Mouse (Mus musculus): ENCODE results near the gene Adcy7. TPM values are rescaled to one million over a fixed set of nuclear protein-coding genes. Genes with fewer than 3 reads are reported as not detected.

Adcy7 gene
- total RNA-seq, 2 experiments from 2014 or later: 10.1 TPM

DNA sequence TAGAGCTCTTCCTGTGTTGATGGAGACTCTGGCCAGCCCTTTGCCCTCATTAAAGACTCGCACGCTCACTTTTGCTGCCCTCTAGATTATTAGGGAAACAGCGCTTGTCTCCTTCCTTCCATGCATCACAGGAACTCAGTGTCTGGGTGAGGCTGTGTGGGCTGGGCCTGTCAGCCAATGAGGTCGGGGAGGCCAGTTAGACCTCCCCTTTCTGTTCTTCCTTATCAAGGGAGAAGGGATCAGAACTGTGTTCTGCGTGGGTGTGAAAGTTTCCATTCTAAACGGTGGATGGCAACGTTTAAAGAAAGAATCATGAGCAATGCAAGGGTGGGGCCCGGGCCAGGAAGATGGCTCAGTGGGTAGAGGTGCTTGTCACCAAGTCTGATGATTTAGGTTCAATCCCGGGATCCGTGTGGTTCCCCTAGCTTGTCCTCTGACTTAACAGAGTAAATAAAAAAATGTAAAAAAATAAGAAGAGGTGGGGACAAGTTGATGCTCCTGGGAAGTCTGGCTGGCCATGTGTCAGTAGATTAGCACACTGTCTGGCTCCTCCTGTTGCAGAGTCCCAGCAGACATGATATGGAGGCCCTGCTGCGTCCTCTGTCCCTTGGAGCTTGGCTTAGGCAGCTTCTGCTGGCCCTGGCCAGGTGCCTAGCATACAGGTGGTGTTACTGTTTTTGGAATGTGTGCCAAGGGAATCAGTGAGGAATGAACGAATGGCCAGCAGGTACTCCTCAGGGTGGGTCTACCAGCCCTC is 26.0 kb downstream of the Adcy7 start:
- no peak for DNase-seq
- intact Hi-C loops (cut with DNase I): no loop called here

GRCm38 (mm10) chr8:88298733-88299103 is 26.5 kb downstream of the Adcy7 start:
- no peak for DNase-seq
- intact Hi-C loops (cut with DNase I): no loop called here

DNA sequence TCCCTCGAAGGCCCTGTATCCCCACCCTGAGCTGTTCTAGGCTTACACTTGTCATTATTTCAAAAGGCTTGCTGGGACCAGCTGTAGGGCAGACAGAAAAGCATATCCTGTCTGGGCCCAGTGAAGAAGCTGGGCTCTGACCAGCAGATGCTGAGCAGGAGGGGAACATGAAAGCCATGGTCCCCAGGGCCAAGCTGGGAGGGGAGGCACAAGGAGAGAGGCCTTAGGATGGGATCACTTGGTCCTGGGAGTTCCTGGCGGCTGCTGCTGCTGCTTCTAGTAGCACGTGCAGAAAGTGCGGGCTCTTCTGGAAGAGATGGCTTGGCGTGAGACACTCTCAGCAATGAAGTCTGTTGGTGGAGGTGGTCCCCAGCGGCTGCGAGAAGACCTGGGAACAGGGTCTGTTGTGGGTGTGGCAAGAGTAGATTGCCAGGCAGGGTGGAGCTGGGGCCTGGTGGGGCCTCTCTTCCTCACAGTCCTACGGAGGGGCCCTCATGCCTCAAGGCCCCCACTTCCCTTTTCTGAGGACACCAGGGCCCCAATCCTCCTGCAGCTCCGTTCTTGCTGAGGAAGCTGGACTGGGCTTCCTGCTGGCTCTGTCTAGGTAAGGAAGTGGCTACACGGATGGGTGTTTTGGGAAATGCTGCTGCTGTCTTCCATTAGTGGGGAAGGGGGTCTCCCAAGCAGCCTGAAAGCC is 27.9 kb downstream of the Adcy7 start:
- DNase-seq: no peak
- intact Hi-C loops (cut with DNase I): no loop called here

- DNase-seq: peak; percentile 55
- intact Hi-C loops (cut with DNase I): no loop called here
These were observed 29.6 kb downstream of the Adcy7 start for GRCm38 (mm10) chr8:88301589-88302437.

- no peak for DNase-seq
- intact Hi-C loops (cut with DNase I): no loop called here
These were observed 33.6 kb downstream of the Adcy7 start for GRCm38 (mm10) chr8:88305814-88306213.

GRCm38 (mm10) chr8:88306511-88306910 is 34.3 kb downstream of the Adcy7 start:
- intact Hi-C loops (cut with DNase I): no loop called here
- peak; percentile 34 for DNase-seq

DNA sequence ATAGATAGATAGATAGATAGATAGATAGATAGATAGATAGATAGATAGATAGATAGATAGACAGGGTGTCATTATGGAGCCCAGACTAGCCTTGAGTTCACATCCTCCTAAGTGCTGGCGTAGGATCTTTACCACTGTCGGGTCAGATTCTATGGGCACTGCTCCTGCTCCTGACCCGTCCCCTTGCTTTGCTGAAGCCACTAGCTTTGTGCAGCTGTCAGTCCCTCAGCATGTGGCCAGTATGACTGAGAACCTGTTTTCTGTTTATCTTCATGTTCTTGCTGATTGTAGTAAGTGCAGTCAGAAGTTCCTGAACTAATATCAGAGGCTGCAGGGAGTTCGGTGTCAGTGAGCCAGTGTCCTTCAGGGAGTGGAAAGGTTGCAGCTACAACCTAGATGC is 35.5 kb downstream of the Adcy7 start:
- intact Hi-C loops (cut with DNase I): no loop called here
- DNase-seq: no peak

GRCm38 (mm10) chr8:88309274-88309873 is 37.2 kb downstream of the Adcy7 start:
- intact Hi-C loops (cut with DNase I): no loop called here
- no peak for DNase-seq

GRCm38 (mm10) chr8:88309881-88310280 is 37.7 kb downstream of the Adcy7 start:
- intact Hi-C loops (cut with DNase I): no loop called here
- DNase-seq: no peak

DNA sequence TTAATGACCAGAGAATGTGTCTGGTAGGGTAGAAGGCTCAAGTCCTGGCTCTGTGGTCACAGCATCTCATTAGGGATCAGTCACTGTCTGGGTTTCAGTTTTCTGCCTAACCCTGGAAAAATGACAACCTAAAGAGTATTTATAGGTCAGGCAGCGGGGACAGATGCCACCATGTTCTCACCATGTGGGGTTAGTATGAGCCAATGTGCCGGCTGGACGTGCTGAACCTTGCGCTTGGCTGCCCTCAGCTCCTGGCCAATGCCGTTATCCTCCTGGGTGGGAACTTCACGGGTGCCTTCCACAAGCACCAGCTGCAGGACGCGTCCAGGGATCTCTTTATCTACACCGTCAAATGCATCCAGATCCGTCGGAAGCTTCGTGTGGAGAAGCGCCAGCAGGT is 38.1 kb downstream of the Adcy7 start:
- peak; percentile 37 for DNase-seq
- intact Hi-C loops (cut with DNase I): no loop called here

DNA sequence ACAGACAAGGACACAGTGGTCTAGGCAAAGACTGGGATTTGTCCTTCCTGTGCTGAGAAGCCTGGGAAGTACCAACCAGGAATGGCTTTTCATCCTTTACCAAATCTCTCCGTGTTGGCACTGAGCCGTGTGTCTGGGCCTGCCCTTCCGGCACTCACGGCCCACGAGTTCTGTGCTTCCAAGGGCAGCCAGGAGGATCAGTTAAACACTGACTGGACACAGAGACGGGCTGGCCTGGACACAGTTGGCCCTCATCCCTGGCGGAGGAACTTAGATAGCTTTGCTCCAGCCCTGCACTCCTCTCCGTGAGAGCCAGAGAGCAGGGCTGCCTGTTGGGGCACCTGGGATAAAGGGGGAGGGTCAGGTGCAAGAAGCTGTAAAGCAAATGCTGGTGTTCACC is 40.8 kb downstream of the Adcy7 start:
- DNase-seq: peak; percentile 33
- intact Hi-C loops (cut with DNase I): no loop called here

GRCm38 (mm10) chr8:88313991-88314390 is 41.8 kb downstream of the Adcy7 start:
- no peak for DNase-seq
- intact Hi-C loops (cut with DNase I): no loop called here

DNA sequence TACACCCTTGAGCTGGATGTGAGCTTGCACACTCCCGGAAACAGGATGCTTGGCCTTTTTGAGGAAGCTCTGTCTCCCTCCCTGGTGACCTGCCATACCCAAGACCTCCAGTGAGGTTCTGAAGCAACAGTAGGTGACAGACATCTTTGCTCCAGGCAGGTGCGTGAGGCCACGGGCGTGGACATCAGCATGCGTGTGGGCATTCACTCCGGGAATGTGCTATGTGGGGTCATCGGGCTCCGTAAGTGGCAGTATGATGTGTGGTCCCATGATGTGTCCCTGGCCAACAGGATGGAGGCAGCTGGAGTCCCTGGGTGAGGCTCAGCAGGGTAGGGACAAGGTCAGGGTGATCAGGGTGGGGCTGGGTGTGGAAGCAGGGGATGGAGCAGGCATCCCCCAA is 43.1 kb downstream of the Adcy7 start:
- intact Hi-C loops (cut with DNase I): no loop called here
- no peak for DNase-seq

DNA sequence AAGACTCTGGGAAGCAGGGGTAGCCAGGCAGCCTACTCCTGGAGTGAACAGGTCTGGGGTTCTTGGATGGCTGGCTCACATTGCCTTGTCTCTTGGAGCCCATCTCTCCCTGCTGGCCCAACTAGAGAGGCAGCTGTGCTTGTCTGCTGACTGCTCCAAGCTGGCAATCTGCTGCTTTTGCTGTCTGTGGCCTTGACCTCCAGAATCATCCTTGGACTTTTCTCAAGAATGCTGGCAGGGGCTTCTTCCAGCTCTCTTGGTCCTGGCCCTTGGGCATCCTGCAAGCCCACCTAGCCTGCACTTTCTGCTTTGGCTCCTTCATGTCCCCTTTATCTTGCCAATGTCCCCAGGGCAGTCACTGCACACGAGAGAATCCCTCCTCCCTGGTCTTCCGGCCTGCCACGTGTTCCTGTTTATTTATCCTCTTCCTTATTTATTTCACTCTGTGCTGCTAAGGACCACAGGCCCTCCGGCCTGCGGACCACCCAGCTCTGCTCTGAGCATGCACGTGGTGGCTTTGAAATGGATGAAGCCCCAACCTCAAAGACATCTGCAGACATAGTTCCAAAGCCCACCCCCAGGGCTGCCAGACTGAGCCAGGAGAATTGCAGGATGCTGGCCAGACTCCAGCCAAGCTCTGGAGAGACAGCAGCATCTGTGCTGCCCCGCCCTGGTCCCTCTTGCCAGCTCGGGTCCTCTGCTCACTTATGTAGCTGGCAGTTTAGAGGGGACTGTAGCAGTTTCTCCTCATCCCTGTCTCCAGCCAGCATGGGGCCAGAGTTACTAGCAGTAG is 44.1 kb downstream of the Adcy7 start:
- peak; percentile 94 for DNase-seq
- intact Hi-C loops (cut with DNase I): no loop called here

- intact Hi-C loops (cut with DNase I): no loop called here
- no peak for DNase-seq
These were observed 45.1 kb downstream of the Adcy7 start for GRCm38 (mm10) chr8:88317341-88317740.

DNA sequence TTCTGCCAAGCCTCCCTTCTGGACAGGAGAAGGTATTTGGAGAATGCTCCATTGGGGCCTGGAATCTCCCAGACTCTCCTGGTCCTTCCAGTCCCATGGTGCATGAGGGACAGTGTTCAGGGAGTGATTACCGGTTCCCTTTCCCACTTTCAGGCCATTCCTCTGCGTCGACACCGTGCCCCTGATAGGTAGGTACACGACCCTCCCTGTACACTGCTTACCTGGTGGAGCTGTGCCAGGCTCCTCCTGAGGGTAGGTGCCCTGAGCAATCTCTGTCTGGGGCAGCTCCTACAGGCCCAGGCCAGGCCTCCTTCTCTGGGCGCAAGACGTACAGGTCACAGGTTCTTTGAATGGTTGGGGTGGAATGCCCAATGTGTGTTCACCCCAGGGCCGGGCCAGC is 45.9 kb downstream of the Adcy7 start:
- intact Hi-C loops (cut with DNase I): no loop called here
- DNase-seq: no peak

DNA sequence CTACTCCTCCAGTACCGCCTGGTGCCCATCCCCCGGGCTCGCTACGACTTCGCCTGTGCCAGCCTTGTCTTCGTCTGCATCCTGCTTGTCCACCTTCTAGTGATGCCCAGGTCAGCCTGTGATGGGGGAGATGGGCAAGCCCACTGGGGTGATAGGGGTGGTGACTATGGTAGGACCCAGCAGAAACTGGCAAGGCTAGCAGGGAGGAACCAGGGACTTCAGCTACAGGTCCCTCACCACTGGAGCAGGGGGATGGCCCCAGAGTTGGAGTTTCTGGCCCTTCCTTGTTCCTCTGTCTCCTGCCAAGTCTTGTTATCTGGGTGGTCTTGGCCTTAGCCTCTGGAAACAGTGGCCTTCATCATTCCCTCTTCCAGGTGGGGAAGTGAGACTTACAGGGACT is 47.9 kb downstream of the Adcy7 start:
- no peak for DNase-seq
- intact Hi-C loops (cut with DNase I): no loop called here

DNA sequence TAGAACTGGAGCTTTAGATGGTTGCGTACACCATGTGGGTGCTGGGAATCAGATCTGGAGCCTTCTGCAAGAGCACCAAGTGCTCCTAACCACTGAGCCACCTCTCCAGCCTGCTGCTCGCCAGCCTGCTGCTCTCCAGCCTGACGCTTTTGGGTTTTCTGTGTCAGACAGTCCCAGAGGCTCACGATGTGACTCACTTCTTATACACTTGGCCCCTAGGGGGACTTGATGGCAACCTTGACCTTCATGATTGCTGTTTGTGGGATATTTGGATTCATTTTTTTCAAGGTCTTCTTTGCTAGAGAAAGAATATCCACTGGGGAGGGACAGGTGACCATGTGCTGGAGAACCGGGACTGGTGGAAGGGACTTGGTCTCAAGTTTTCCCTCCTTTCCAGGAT is 49.2 kb downstream of the Adcy7 start:
- no peak for DNase-seq
- intact Hi-C loops (cut with DNase I): no loop called here

- no peak for DNase-seq
- intact Hi-C loops (cut with DNase I): no loop called here
These were observed 51.3 kb downstream of the Adcy7 start for GRCm38 (mm10) chr8:88323523-88323922.

DNA sequence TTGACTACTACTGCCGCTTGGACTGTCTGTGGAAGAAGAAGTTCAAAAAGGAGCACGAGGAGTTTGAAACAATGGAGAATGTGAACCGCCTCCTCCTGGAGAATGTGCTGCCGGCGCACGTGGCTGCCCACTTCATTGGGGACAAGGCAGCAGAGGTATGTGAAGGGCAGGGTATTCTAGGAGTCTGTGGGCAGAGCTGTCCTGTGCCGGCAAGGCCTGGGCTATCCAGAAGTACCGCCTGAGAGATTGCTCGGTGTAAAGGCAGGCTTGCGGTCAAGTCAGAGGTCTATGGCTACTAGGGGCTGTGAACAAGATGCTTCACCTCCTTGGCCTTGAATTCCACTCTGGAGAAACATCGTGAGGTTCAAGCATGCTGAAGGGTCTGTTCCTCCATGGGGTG is 52.6 kb downstream of the Adcy7 start:
- DNase-seq: no peak
- intact Hi-C loops (cut with DNase I): no loop called here
